8 mouse cellular contexts compared by ENCODE assay signal in genomic region chr5:33695718-33696121, GRCm38 (mm10). TPM values are rescaled to one million over a fixed set of nuclear protein-coding genes. Genes with fewer than 3 reads are reported as not detected.
DNase-seq lines count a peak whose midpoint lies in the region; ATAC-seq and TF ChIP-seq lines count a peak whose summit lies in the region.

No protein-coding gene starts in this region.

- ATAC-seq in forebrain, embryonic 13.5 days: no peak; the same call in 1 of the 2 replicates
- ATAC-seq in limb, embryonic 15.5 days (ENCODE audit: insufficient number of reproducible peaks, low FRiP score, low TSS enrichment, low read depth): no peak
- ATAC-seq in stomach, embryonic 14.5 days (ENCODE audit: insufficient number of reproducible peaks, insufficient read depth, low FRiP score, low read depth): peak; percentile 35; the same call in 1 of the 2 replicates

- H3K4me2 ChIP-seq in forebrain, embryonic 13.5 days: peak overlapping the region; percentile 81
- peak overlapping the region; percentile 87 for H3K4me2 ChIP-seq in limb, embryonic 15.5 days
- peak overlapping the region; percentile 89 for H3K4me2 ChIP-seq in stomach, embryonic 14.5 days (replicated peaks; ENCODE audit: low read depth, low read length)

- 13% methylated on average over 24 of the region's 24 CpGs for WGBS in lung, adult 2 months
- WGBS in forebrain, embryonic 13.5 days: 1% methylated on average over 24 of the region's 24 CpGs
- WGBS in limb, embryonic 15.5 days: 7% methylated on average over 24 of the region's 24 CpGs
- 10% methylated on average over 24 of the region's 24 CpGs for WGBS in stomach, embryonic 14.5 days

- H3K27ac ChIP-seq in forebrain, embryonic 13.5 days: peak overlapping the region; percentile 92
- H3K27ac ChIP-seq in limb, embryonic 15.5 days: peak overlapping the region; percentile 82
- peak overlapping the region; percentile 95 for H3K27ac ChIP-seq in stomach, embryonic 14.5 days (ENCODE audit: low read length)

- no peak for TF ChIP-seq CTCF in lung, adult 2 months (IDR thresholded peaks at IDR 0.05; ENCODE audit: insufficient read depth, low read length)

- H3K27me3 ChIP-seq in forebrain, embryonic 13.5 days: peaks cover 41% of the 10 kb centered on the region
- 0 out of 2 replicates have a peak, but pooled peaks cover 3% of the 10 kb centered on the region for H3K27me3 ChIP-seq in limb, embryonic 15.5 days
- no peaks in the 10 kb centered on the region for H3K27me3 ChIP-seq in stomach, embryonic 14.5 days (ENCODE audit: control insufficient read depth, insufficient read depth, low read length)

- H3K36me3 ChIP-seq in forebrain, embryonic 13.5 days (ENCODE audit: poor library complexity, severe bottlenecking): no peaks in the 10 kb centered on the region
- H3K36me3 ChIP-seq in limb, embryonic 15.5 days: no peaks in the 10 kb centered on the region
- H3K36me3 ChIP-seq in stomach, embryonic 14.5 days (ENCODE audit: control insufficient read depth, insufficient read depth, low read length): no peaks in the 10 kb centered on the region

- no peaks in the 10 kb centered on the region for H3K9me3 ChIP-seq in forebrain, embryonic 13.5 days (replicated peaks)
- no peaks in the 10 kb centered on the region for H3K9me3 ChIP-seq in limb, embryonic 15.5 days
- no peaks in the 10 kb centered on the region for H3K9me3 ChIP-seq in stomach, embryonic 14.5 days (ENCODE audit: control insufficient read depth, low read depth, low read length)

- peak overlapping the region; percentile 40 for H3K4me3 ChIP-seq in lung, adult 2 months (replicated peaks; ENCODE audit: extremely low read depth, low read depth, low read length)
- H3K4me3 ChIP-seq in forebrain, embryonic 13.5 days: peak overlapping the region; percentile 45
- H3K4me3 ChIP-seq in limb, embryonic 15.5 days: peak overlapping the region; percentile 47
- peak overlapping the region; percentile 41 for H3K4me3 ChIP-seq in stomach, embryonic 14.5 days (ENCODE audit: low read depth, low read length)

- DNase-seq in lung, adult 2 months: no peak
- DNase-seq in lung, postnatal 25 days (ENCODE audit: low spot score): no peak
- DNase-seq in spleen, postnatal 10 days (ENCODE audit: low spot score in 2 of 2): no peak
- no peak for DNase-seq in adrenal gland, adult (ENCODE audit: inconsistent age in 2 of 2, low spot score in 1 of 2)
- DNase-seq in frontal cortex, adult 2 months (ENCODE audit: extremely low spot score in 1 of 2, low spot score in 1 of 2): no peak

- H3K4me1 ChIP-seq in lung, adult 2 months (ENCODE audit: control insufficient read depth, insufficient read depth, low read length): peaks cover 35% of the 10 kb centered on the region
- peaks cover 94% of the 10 kb centered on the region for H3K4me1 ChIP-seq in forebrain, embryonic 13.5 days
- H3K4me1 ChIP-seq in limb, embryonic 15.5 days: peaks cover 87% of the 10 kb centered on the region
- peaks cover 56% of the 10 kb centered on the region for H3K4me1 ChIP-seq in stomach, embryonic 14.5 days (ENCODE audit: control insufficient read depth, insufficient read depth, low read length)

- H3K9ac ChIP-seq in forebrain, embryonic 13.5 days: peak overlapping the region; percentile 71
- H3K9ac ChIP-seq in limb, embryonic 15.5 days: peak overlapping the region; percentile 62
- peak overlapping the region; percentile 69 for H3K9ac ChIP-seq in stomach, embryonic 14.5 days (replicated peaks; ENCODE audit: low read depth, low read length)

- no peak for TF ChIP-seq POLR2A in lung, adult 2 months (IDR thresholded peaks at IDR 0.05; ENCODE audit: borderline replicate concordance, extremely low read depth, low read depth, low read length)

RNA-seq across cellular contexts. Expression of gene Fgfr3, which starts 25.8 kb away (rescaled TPM):
- 237 and 258 TPM in 2 replicates for polyA plus RNA-seq in lung, adult 2 months (2012; rRNA removed)
- 59.5 and 81.3 TPM in 2 replicates for polyA plus RNA-seq in forebrain, embryonic 13.5 days (2015; fragmentation: Nextera tagmentation; extraction: Ambion mirVana)
- 33.5 and 37.1 TPM in 2 replicates for polyA plus RNA-seq in limb, embryonic 15.5 days (2015; fragmentation: Nextera tagmentation; extraction: Ambion mirVana)
- 23.5 and 27.2 TPM in 2 replicates for polyA plus RNA-seq in stomach, embryonic 14.5 days (2014; fragmentation: Nextera tagmentation; extraction: Ambion mirVana)
- 120 and 135 TPM in 2 replicates for polyA plus RNA-seq in frontal cortex, adult 2 months (2012; rRNA removed)

RNA-seq across cellular contexts. Expression of gene Tmem129, which starts 37.5 kb away (rescaled TPM):
- 41.5 and 46.1 TPM in 2 replicates for polyA plus RNA-seq in lung, adult 2 months (2012; rRNA removed)
- polyA plus RNA-seq in forebrain, embryonic 13.5 days (2015; fragmentation: Nextera tagmentation; extraction: Ambion mirVana): 33.0 and 37.8 TPM in 2 replicates
- 45.8 and 49.7 TPM in 2 replicates for polyA plus RNA-seq in limb, embryonic 15.5 days (2015; fragmentation: Nextera tagmentation; extraction: Ambion mirVana)
- polyA plus RNA-seq in stomach, embryonic 14.5 days (2014; fragmentation: Nextera tagmentation; extraction: Ambion mirVana): 36.3 and 39.8 TPM in 2 replicates
- 34.8 and 36.3 TPM in 2 replicates for polyA plus RNA-seq in frontal cortex, adult 2 months (2012; rRNA removed)

RNA-seq across cellular contexts. Expression of gene Tacc3, which starts 37.8 kb away (rescaled TPM):
- polyA plus RNA-seq in lung, adult 2 months (2012; rRNA removed): 3.1 and 5.3 TPM in 2 replicates
- 189 and 190 TPM in 2 replicates for polyA plus RNA-seq in forebrain, embryonic 13.5 days (2015; fragmentation: Nextera tagmentation; extraction: Ambion mirVana)
- polyA plus RNA-seq in limb, embryonic 15.5 days (2015; fragmentation: Nextera tagmentation; extraction: Ambion mirVana): 150 and 151 TPM in 2 replicates
- 168 and 174 TPM in 2 replicates for polyA plus RNA-seq in stomach, embryonic 14.5 days (2014; fragmentation: Nextera tagmentation; extraction: Ambion mirVana)
- 8.4 and 9.1 TPM in 2 replicates for polyA plus RNA-seq in frontal cortex, adult 2 months (2012; rRNA removed)

RNA-seq across cellular contexts. Expression of gene Slbp, which starts 43.3 kb away (rescaled TPM):
- polyA plus RNA-seq in lung, adult 2 months (2012; rRNA removed): 20.4 and 21.3 TPM in 2 replicates
- 222 and 225 TPM in 2 replicates for polyA plus RNA-seq in forebrain, embryonic 13.5 days (2015; fragmentation: Nextera tagmentation; extraction: Ambion mirVana)
- polyA plus RNA-seq in limb, embryonic 15.5 days (2015; fragmentation: Nextera tagmentation; extraction: Ambion mirVana): 204 and 206 TPM in 2 replicates
- 223 TPM in 2 replicates for polyA plus RNA-seq in stomach, embryonic 14.5 days (2014; fragmentation: Nextera tagmentation; extraction: Ambion mirVana)
- polyA plus RNA-seq in frontal cortex, adult 2 months (2012; rRNA removed): 28.0 and 30.8 TPM in 2 replicates

Comparison
In these comparisons a context has a peak if more than half of its experiments do, and no peak if none do; other contexts are left out.
1. RNA of gene Tacc3, which starts 37.8 kb away (polyA plus RNA-seq): 189 to 190 TPM in forebrain, embryonic 13.5 days, 168 to 174 TPM in stomach, embryonic 14.5 days and 150 to 151 TPM in limb, embryonic 15.5 days; 8.4 to 9.1 TPM in frontal cortex, adult 2 months and 3.1 to 5.3 TPM in lung, adult 2 months; every median in the first group is over 10 times any median in the second.
2. Peak in every context shown above with its lines, with median percentiles within 50 percentile points of each other: H3K4me3 ChIP-seq, H3K27ac ChIP-seq, H3K4me2 ChIP-seq and H3K9ac ChIP-seq.